Mouse (Mus musculus): ENCODE data around the gene Ass1. TPM values are rescaled to one million over a fixed set of nuclear protein-coding genes. Genes with fewer than 3 reads are reported as not detected.
"Not testable (repeated sequence)": the region's sequence is repeated elsewhere in the genome, so short reads cannot be mapped to it uniquely, and the experiment has no call there.

Ass1 gene
- total and polyA plus RNA-seq, 3 experiments = not detected

GRCm38 (mm10) chr2:31547726-31548125, 77.7 kb downstream of the Ass1 start:
- peaks cover 21% of the 10 kb centered on the region for H3K27me3 ChIP-seq (ENCODE audit: insufficient read depth, low read length)
- no peak for ATAC-seq (ENCODE audit: extremely low read depth, insufficient number of reproducible peaks, low FRiP score, poor library complexity, severe bottlenecking)

GRCm38 (mm10) chr2:31550503-31550902, 80.5 kb downstream of the Ass1 start:
- Histone ChIP-seq H3K36me3 (replicated peaks) (no peaks in the 10 kb centered on the region), H3K4me1 (ENCODE audit: insufficient read depth, low read depth, low read length) (peaks cover 6% of the 10 kb centered on the region), H3K4me3 (ENCODE audit: low read depth, low read length) (peak overlapping the region; percentile 48; the same call in 1 of the 2 replicates), H3K27me3 (ENCODE audit: insufficient read depth, low read length) (peaks cover 15% of the 10 kb centered on the region), H3K9me3 (replicated peaks) (no peaks in the 10 kb centered on the region)
- DNase-seq (ENCODE audit: low spot score) (peak; percentile 53), ATAC-seq (ENCODE audit: extremely low read depth, insufficient number of reproducible peaks, low FRiP score, poor library complexity, severe bottlenecking) (peak; percentile 28; the same call in 1 of the 2 replicates)
- TF ChIP-seq TAL1 (conservative IDR thresholded peaks at IDR 0.05; ENCODE audit: low read depth, low read length) (no peak), CTCF (IDR thresholded peaks at IDR 0.05; ENCODE audit: low read depth, low read length) (no peak), POLR2AphosphoS5 (IDR thresholded peaks at IDR 0.05; ENCODE audit: insufficient replicate concordance, low read depth, low read length) (no peak), GATA1 (IDR thresholded peaks at IDR 0.05; ENCODE audit: borderline replicate concordance, low read length) (no peak), GATA2 (IDR thresholded peaks at IDR 0.05; ENCODE audit: borderline replicate concordance, low read depth, low read length) (no peak)

More at GRCm38 (mm10) chr2:31547726-31548125, 77.7 kb downstream of the Ass1 start:
- H3K36me3 ChIP-seq (replicated peaks) = no peaks in the 10 kb centered on the region
- H3K4me3 ChIP-seq (ENCODE audit: low read depth, low read length) = no peak overlapping the region
- H3K4me1 ChIP-seq (ENCODE audit: insufficient read depth, low read depth, low read length) = peaks cover 6% of the 10 kb centered on the region
- DNase-seq (ENCODE audit: low spot score) = no peak
- H3K9me3 ChIP-seq (replicated peaks) = no peaks in the 10 kb centered on the region
- TF ChIP-seq TAL1 (conservative IDR thresholded peaks at IDR 0.05; ENCODE audit: low read depth, low read length) (no peak), GATA2 (IDR thresholded peaks at IDR 0.05; ENCODE audit: borderline replicate concordance, low read depth, low read length) (no peak), POLR2AphosphoS5 (IDR thresholded peaks at IDR 0.05; ENCODE audit: insufficient replicate concordance, low read depth, low read length) (no peak), CTCF (IDR thresholded peaks at IDR 0.05; ENCODE audit: low read depth, low read length) (no peak), GATA1 (IDR thresholded peaks at IDR 0.05; ENCODE audit: borderline replicate concordance, low read length) (no peak)

- not testable (repeated sequence) for DNase-seq (ENCODE audit: low spot score); H3K4me1 ChIP-seq (ENCODE audit: insufficient read depth, low read depth, low read length); H3K36me3 ChIP-seq (replicated peaks); H3K4me3 ChIP-seq (ENCODE audit: low read depth, low read length); H3K9me3 ChIP-seq (replicated peaks); ATAC-seq (ENCODE audit: extremely low read depth, insufficient number of reproducible peaks, low FRiP score, poor library complexity, severe bottlenecking)
- H3K27me3 ChIP-seq (ENCODE audit: insufficient read depth, low read length) = peaks cover 15% of the 10 kb centered on the region; the same call in 1 of the 2 replicates
Measured at GRCm38 (mm10) chr2:31551351-31551750, 81.3 kb downstream of the Ass1 start.

- H3K4me3 ChIP-seq (ENCODE audit: low read depth, low read length) = no peak overlapping the region
- TF ChIP-seq GATA1 (IDR thresholded peaks at IDR 0.05; ENCODE audit: borderline replicate concordance, low read length) = no peak
- no peak for TF ChIP-seq TAL1 (conservative IDR thresholded peaks at IDR 0.05; ENCODE audit: low read depth, low read length)
- TF ChIP-seq GATA2 (IDR thresholded peaks at IDR 0.05; ENCODE audit: borderline replicate concordance, low read depth, low read length) = no peak
- no peak for TF ChIP-seq CTCF (IDR thresholded peaks at IDR 0.05; ENCODE audit: low read depth, low read length)
- no peak for TF ChIP-seq POLR2AphosphoS5 (IDR thresholded peaks at IDR 0.05; ENCODE audit: insufficient replicate concordance, low read depth, low read length)
- no peaks in the 10 kb centered on the region for H3K9me3 ChIP-seq (replicated peaks)
- peaks cover 9% of the 10 kb centered on the region; the same call in 1 of the 2 replicates for H3K27me3 ChIP-seq (ENCODE audit: insufficient read depth, low read length)
- no peak for ATAC-seq (ENCODE audit: extremely low read depth, insufficient number of reproducible peaks, low FRiP score, poor library complexity, severe bottlenecking)
- H3K36me3 ChIP-seq (replicated peaks) = no peaks in the 10 kb centered on the region
- no peak for DNase-seq (ENCODE audit: low spot score)
- peaks cover 6% of the 10 kb centered on the region for H3K4me1 ChIP-seq (ENCODE audit: insufficient read depth, low read depth, low read length)
Measured at GRCm38 (mm10) chr2:31551971-31552370, 82.0 kb downstream of the Ass1 start.

GRCm38 (mm10) chr2:31554619-31555018, 84.6 kb downstream of the Ass1 start:
- no peak for TF ChIP-seq POLR2AphosphoS5 (IDR thresholded peaks at IDR 0.05; ENCODE audit: insufficient replicate concordance, low read depth, low read length)
- DNase-seq (ENCODE audit: low spot score) = no peak
- no peak for ATAC-seq (ENCODE audit: extremely low read depth, insufficient number of reproducible peaks, low FRiP score, poor library complexity, severe bottlenecking)

More at GRCm38 (mm10) chr2:31554619-31555018, 84.6 kb downstream of the Ass1 start:
- Histone ChIP-seq H3K27me3 (ENCODE audit: insufficient read depth, low read length) (peaks cover 17% of the 10 kb centered on the region; the same call in 1 of the 2 replicates), H3K4me1 (ENCODE audit: insufficient read depth, low read depth, low read length) (peaks cover 6% of the 10 kb centered on the region), H3K4me3 (ENCODE audit: low read depth, low read length) (no peak overlapping the region), H3K36me3 (replicated peaks) (no peaks in the 10 kb centered on the region), H3K9me3 (replicated peaks) (no peaks in the 10 kb centered on the region)

Other genes with a start within 250 kb of the Ass1 start
- gene Ncs1, start 224.4 kb upstream of the Ass1 start, total RNA-seq (2014; fragmentation: Nextera tagmentation) = not detected in 2 replicates
- gene Ncs1, start 224.4 kb upstream of the Ass1 start, total RNA-seq (2017) = 0.05 TPM in 1 of 2 replicates, not detected in the other
- not detected in 2 replicates for gene Ncs1, start 224.4 kb upstream of the Ass1 start, polyA plus RNA-seq (2012)
- not detected in 2 replicates for gene Hmcn2, start 155.8 kb upstream of the Ass1 start, total RNA-seq (2014; fragmentation: Nextera tagmentation)
- gene Hmcn2, start 155.8 kb upstream of the Ass1 start, total RNA-seq (2017) = 0.06 and 0.16 TPM in 2 replicates
- gene Hmcn2, start 155.8 kb upstream of the Ass1 start, polyA plus RNA-seq (2012) = 0.03 TPM in 1 of 2 replicates, not detected in the other
- gene Fubp3, start 102.4 kb downstream of the Ass1 start, total RNA-seq (2014; fragmentation: Nextera tagmentation) = 49.2 and 65.0 TPM in 2 replicates
- gene Fubp3, start 102.4 kb downstream of the Ass1 start, total RNA-seq (2017) = 42.5 and 64.4 TPM in 2 replicates
- 186 and 208 TPM in 2 replicates for gene Fubp3, start 102.4 kb downstream of the Ass1 start, polyA plus RNA-seq (2012)
- gene Prdm12, start 169.8 kb downstream of the Ass1 start, total RNA-seq (2014; fragmentation: Nextera tagmentation) = not detected in 2 replicates
- 0.11 TPM in 1 of 2 replicates, not detected in the other for gene Prdm12, start 169.8 kb downstream of the Ass1 start, total RNA-seq (2017)
- gene Prdm12, start 169.8 kb downstream of the Ass1 start, polyA plus RNA-seq (2012) = not detected in 2 replicates
- 62.5 and 65.4 TPM in 2 replicates for gene Exosc2, start 200.5 kb downstream of the Ass1 start, total RNA-seq (2014; fragmentation: Nextera tagmentation)
- gene Exosc2, start 200.5 kb downstream of the Ass1 start, total RNA-seq (2017) = 68.8 and 70.3 TPM in 2 replicates
- gene Exosc2, start 200.5 kb downstream of the Ass1 start, polyA plus RNA-seq (2012) = 18.7 and 26.2 TPM in 2 replicates
- 49.4 and 66.4 TPM in 2 replicates for gene Abl1, start 218.2 kb downstream of the Ass1 start, total RNA-seq (2014; fragmentation: Nextera tagmentation)
- gene Abl1, start 218.2 kb downstream of the Ass1 start, total RNA-seq (2017) = 22.3 and 26.7 TPM in 2 replicates
- 58.4 and 62.3 TPM in 2 replicates for gene Abl1, start 218.2 kb downstream of the Ass1 start, polyA plus RNA-seq (2012)